Mouse (Mus musculus) telencephalon, adult 2 months (tissue): ENCODE data around the gene Ptgfrn.

Experiments
- DNase-seq: peaks from one replicate; pipeline ENCODE4 v3.0.0-alpha.2; 2011; ENCODE audit warnings: low read depth, low spot score

Ptgfrn gene

GRCm38 (mm10) chr3:101078344-101078743 lies 31.7 kb downstream of the Ptgfrn start:
- DNase-seq: no peak

DNA sequence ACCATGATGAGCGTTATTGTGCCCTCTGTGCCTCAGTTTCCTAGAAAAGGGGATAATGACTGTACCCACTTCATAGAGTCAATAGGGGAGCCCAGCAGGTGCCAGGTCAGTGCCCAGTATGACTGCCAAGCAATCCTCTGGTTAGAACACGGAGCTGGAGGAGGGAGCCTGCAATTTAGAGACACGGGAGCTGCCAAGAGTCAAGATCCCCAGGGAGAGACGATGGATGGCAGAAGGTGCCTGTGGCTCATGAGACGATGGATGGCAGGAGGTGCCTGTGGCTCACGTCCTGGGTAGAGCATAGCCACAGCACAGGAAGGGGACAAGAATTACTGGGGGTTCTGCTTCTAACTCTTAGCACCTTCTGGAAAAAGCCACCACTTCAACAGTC lies 32.4 kb downstream of the Ptgfrn start:
- DNase-seq: no peak

DNA sequence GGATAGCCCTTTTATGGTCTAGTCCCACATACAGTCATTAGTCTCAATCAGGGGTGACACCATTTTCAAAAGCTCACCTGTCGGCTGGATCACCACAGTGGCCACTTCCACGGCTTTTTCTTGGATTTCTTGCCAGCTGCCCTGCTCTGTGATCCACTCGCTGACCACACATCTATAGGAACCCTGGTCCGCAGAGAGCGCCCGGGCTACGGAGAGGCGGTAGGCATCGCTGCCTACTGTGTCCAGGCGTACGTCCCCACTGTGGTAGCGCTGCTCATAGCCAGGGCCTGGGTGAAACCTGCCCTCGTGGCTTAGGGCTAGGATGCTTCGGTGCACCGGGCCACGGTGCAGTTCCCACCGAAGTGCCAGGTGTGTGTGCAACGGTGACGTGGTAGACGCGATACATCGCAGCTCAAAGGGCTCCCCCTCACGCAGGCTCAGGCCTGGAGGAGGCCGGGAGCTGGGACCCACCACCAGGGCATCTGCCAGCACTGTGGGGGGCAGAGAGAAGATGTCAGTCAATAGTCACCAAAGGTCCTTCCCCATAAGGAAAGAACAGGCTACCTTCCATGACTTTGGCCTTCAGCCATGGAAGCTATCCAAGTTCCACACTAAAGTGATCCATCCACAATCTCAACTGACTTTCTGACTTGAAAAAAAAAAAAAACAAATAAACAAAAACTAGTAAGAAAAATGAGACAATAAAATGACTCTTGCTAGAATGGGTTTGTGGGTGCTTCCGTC lies 32.9 kb downstream of the Ptgfrn start:
- DNase-seq: no peak

DNA sequence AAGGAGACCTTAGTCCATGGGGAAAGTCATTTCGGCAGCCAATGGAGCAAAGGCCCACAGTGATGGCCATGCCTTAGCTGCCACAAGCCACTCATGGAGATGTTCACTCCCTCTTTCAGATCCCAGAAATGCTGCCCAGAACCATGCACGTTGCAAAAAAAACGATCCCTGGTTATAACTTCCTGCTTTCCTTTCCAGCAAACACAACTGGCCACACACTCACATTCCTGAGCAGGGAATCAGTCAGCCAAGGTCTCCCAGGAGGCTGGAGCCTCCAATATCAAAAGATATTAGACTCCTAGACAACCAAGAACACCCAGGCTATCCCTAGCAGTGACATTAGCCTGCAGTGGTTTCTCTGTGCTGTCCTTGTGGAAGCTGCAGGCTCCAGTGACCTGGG lies 34.2 kb downstream of the Ptgfrn start:
- DNase-seq: no peak

DNA sequence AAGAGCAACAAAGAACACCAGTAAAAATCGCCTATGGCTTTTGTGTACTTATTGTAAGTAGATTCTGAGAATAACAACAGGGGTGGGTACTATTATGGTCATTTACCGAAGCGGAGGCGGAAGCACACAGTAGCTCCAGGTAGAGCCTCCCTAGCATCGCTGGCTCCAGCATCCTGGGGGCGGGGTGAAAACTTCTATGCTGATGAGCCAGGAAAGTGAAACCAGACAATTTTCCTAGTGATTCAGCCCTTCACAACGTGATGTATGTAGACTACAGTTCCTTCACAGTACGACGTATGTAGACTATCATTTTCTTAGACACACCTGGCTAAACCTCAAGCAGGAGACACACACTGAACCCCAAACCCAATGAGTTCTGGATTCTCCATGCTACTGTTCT lies 36.7 kb downstream of the Ptgfrn start:
- no peak for DNase-seq

- DNase-seq: no peak
Observed at GRCm38 (mm10) chr3:101072506-101073215, 37.4 kb downstream of the Ptgfrn start.

DNA sequence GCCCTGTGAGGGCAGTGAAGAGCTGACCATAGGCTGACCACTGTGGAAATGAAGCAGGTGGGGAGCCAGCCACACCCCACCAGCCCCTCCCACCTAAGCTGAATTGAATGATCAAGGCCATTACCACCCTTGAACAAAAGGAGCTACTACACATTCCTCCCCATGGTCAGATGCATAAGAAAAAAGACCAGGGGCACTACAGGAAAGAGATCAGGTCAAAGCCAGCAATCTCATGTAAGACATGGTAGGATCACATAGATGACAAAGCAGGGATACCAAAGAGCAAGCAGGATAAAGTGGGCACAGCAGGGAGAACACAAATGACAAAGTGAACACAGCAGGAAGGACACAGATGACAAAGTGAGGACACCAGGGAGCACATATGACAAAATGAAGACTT lies 38.5 kb downstream of the Ptgfrn start:
- no peak for DNase-seq

GRCm38 (mm10) chr3:101070796-101071235 lies 39.3 kb downstream of the Ptgfrn start:
- no peak for DNase-seq

DNA sequence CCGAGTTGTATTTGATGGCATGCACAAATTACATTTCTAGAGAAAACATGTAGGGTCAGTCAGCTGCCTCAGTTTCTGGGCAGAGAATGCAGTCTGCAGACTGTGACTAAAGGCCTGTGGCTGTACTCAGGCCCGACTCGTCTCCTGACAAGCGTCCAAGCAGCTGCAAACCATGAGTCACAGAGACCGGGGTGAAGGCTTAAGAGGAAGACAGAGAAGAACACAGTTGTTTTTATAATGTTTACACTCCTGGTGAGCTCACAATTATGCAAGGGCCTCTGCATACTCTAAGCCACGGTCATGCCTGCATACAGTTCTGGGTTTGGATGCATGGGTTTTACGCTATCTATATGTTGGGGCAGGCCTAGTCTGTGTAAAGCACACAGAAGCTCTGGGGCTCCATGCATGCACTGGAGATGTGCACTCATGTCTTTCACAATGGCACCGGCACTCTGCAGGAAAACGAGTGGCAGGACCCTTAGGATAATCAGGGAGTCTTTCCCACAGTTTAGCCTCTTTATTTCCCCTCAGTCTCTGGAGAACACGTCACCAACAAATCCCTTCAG lies 39.8 kb downstream of the Ptgfrn start:
- DNase-seq: no peak

DNA sequence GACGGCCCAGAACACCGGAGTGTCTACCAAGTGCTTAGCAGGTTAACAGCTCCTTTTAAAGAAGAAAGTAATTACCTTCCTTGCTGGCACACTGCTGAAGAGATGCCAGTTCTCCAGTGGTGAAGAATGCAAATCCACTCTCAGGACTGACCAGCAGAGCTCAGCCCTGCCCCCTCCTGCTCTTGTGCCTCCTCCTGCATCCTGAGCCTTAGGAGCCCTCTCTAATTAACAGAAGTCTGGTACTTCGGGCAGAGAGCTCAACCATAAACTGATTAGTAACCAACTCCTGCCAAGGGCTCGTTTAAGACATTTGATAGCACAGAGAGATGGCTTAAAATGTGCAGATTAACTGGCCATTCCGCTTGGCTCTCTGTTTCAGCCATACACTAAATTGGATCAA lies 41.4 kb downstream of the Ptgfrn start:
- DNase-seq: no peak

DNA sequence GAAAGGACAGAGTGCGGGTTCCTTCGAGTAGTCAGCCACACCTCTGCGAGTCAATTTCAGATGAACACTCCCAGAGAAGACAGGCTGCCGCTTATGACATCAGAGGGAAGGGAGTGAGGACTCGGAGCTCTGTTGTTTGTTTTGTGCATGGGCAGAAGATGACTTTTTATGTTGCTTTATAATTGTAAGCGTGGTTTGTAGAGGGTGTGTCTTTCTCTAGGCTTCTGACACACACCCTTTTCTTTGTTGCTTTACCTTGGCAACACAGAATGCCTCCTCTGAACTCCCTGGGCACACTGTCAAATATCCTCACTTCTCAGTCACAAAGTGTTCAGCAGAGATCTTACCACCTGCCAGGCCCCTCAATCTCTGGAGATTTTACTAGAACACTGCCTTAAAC lies 43.9 kb downstream of the Ptgfrn start:
- no peak for DNase-seq

DNA sequence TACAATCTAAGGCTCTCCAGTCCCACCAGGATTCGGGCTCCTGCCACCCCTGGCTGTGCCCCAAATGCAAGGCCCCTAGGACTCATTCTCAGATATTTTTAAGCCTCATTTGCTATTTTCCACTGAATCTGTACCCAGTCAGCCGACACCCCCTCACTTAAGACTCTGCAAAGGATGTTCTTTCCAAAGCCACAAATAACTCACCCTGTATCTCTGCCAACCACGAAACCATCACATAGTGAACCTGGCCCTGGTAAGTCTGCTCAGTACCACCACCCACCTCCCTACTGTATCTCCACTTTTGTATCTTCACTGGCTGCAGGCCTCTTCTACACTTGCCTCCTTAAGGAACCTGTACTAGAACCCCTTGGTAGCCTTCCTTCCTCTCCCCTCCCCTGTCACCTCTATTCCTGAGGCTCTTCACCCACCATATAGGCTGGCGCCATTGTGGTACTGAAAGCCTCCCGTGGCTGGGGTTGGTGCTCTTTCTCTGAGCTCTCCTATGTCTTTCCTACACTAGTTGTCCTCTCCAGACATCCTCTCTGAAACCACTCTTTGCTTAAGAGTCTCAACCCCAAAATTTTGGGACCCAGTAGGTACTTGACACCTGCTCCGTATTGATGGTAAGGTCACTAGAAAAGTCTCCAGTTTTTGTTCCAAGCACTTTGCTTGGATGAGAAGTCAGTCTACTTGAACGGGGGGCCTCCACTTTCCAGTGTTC lies 48.1 kb downstream of the Ptgfrn start:
- peak; percentile 81 for DNase-seq

DNA sequence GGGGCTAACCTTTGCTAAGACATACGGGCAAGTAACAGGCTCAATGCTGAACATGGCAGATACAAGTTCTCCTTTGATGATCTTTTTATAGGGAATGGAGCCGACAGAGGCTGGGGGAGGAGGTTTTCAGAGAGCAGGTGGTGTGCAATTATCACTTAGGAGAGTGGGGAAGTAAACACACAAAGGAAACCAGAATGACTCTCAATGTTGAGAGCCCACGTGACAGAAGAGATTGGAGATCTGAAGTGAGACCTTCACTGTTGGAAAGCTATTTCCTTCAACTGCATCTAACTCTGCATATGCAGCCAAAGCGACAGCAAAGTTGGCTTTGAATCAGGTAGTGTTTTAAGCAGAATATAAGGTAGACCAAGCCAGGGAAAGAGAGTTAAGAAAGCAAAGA lies 50.9 kb downstream of the Ptgfrn start:
- DNase-seq: peak; percentile 59

DNA sequence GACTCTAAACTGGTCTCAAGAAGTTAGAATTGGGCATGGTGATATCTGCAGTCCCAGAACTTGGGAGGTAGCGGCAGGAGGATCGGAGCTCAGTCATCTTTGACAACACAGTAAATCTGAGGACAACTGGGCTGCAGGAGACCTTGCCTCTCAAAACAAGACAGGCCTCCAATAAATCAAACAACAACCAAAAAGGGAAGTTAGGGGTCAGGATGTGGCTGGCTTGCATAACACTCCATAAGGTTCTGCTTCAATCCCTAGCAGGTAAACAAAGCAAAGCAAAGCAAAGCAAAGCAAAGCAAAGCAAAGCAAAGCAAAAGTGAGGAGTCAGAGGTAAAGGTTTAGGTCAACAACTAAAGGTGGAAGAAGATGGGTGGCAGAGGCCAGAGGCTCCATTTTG lies 51.9 kb downstream of the Ptgfrn start:
- no peak for DNase-seq

- no peak for DNase-seq
Observed at GRCm38 (mm10) chr3:101055216-101055615, 54.9 kb downstream of the Ptgfrn start.

GRCm38 (mm10) chr3:101051601-101052000 lies 58.5 kb downstream of the Ptgfrn start:
- DNase-seq: no peak

- DNase-seq: no peak
Observed at GRCm38 (mm10) chr3:101049997-101050396, 60.1 kb downstream of the Ptgfrn start.

- DNase-seq: no peak
Observed at GRCm38 (mm10) chr3:101048781-101049180, 61.3 kb downstream of the Ptgfrn start.

- peak; percentile 70 for DNase-seq
Observed at GRCm38 (mm10) chr3:101047586-101048275, 62.3 kb downstream of the Ptgfrn start.

GRCm38 (mm10) chr3:101045431-101045830 lies 64.6 kb downstream of the Ptgfrn start:
- no peak for DNase-seq

- no peak for DNase-seq
Observed at GRCm38 (mm10) chr3:101044686-101045085, 65.4 kb downstream of the Ptgfrn start.

GRCm38 (mm10) chr3:101041997-101042396 lies 68.1 kb downstream of the Ptgfrn start:
- no peak for DNase-seq
